Mouse (Mus musculus): Measurements from ENCODE around the gene Zkscan4.

The Zkscan4 gene

DNA sequence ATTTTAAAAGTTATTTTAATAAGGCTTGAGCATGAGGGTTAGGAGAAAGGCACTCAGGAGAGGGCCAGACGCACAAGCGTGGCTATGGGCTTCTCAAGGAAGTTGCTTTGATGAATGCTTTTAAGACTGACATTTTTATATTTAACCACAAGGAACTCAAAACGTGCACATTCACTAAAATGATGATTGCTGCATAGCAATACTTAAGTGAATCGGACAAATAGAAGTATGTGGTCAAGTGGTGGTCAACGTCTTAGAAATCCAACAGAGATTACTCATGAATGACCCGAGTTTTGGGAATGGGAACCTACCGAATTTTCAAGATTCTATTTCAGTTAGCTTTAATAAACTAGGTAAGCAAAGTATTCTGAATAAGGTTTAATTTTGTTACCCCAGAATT lies 51.4 kb downstream of the Zkscan4 start:
- CTCF ChIA-PET = no interaction called here

- CTCF ChIA-PET = no interaction called here
Observed at GRCm38 (mm10) chr13:21530781-21531201, 52.1 kb downstream of the Zkscan4 start, which contains the start of gene Zkscan8. Zkscan8 (minus strand) TSS chr13:21531120.

Data from spleen, embryonic (tissue).